Mouse (Mus musculus) hindbrain, embryonic 16.5 days (tissue): ENCODE data around the gene Sh3rf3. TPM values are rescaled to one million over a fixed set of nuclear protein-coding genes. Genes with fewer than 3 reads are reported as not detected.

ENCODE experiments used
- ATAC-seq: fragments of 200-750 bp; cut with Nextera tagmentation; 2 replicates; pipeline ENCODE4 v1.8.0; 2017; ENCODE audit warnings: moderate TSS enrichment, moderate library complexity
- H3K27ac ChIP-seq: fragments of 300-500 bp; sonication (generic); 2 replicates; pipeline ENCODE4 v1.5.1; 2014; ENCODE audit warnings: low read depth, mild to moderate bottlenecking, control low read depth, low read length, moderate library complexity
- H3K27me3 ChIP-seq: fragments of 300-500 bp; sonication (generic); replicated peaks from 2 replicates; pipeline ENCODE4 v1.6.1; 2014; ENCODE audit warnings: low read length; ENCODE audit not compliant: control insufficient read depth, insufficient read depth
- H3K36me3 ChIP-seq: fragments of 300-500 bp; sonication (generic); 2 replicates; pipeline ENCODE4 v1.6.1; 2014; ENCODE audit warnings: mild to moderate bottlenecking, low read length, moderate library complexity, mixed read lengths; ENCODE audit not compliant: control insufficient read depth, insufficient read depth
- H3K4me1 ChIP-seq: fragments of 300-500 bp; sonication (generic); 2 replicates; pipeline ENCODE4 v1.6.1; 2014; ENCODE audit warnings: low read depth, low read length; ENCODE audit not compliant: control insufficient read depth, insufficient read depth
- H3K4me2 ChIP-seq: fragments of 300-500 bp; sonication (generic); 2 replicates; pipeline ENCODE4 v1.6.1; 2014; ENCODE audit warnings: mild to moderate bottlenecking, low read length, control low read depth, moderate library complexity
- H3K4me3 ChIP-seq: fragments of 300-500 bp; sonication (generic); 2 replicates; pipeline ENCODE4 v1.5.1; 2014; ENCODE audit warnings: mild to moderate bottlenecking, low read length, control low read depth, moderate library complexity
- H3K9ac ChIP-seq: fragments of 300-500 bp; sonication (generic); 2 replicates; pipeline ENCODE4 v1.6.1; 2014; ENCODE audit warnings: low read depth, mild to moderate bottlenecking, control low read depth, low read length, moderate library complexity
- H3K9me3 ChIP-seq: fragments of 300-500 bp; sonication (generic); 2 replicates; pipeline ENCODE4 v1.6.1; 2014; ENCODE audit warnings: mild to moderate bottlenecking, low read length, moderate library complexity; ENCODE audit not compliant: control insufficient read depth
- WGBS: fragments of 180-500 bp; shearing (Covaris S2); extraction: QIAGEN DNeasy Blood & Tissue Kit; methylation state at CpG from one replicate; pipeline ENCODE4 v1.1.7; 2014; 5-methylcytosine and 5-hydroxymethylcytosine counted together
- polyA plus RNA-seq: library from polyadenylated mRNA; unstranded; fragments of >200 nt; fragmentation: Nextera tagmentation; extraction: Ambion mirVana; gene quantifications from 2 replicates; pipeline ENCODE4 v1.2.1, GENCODE M21; 2015

Sh3rf3 gene
- 2.5 and 2.7 TPM in 2 replicates for polyA plus RNA-seq

DNA sequence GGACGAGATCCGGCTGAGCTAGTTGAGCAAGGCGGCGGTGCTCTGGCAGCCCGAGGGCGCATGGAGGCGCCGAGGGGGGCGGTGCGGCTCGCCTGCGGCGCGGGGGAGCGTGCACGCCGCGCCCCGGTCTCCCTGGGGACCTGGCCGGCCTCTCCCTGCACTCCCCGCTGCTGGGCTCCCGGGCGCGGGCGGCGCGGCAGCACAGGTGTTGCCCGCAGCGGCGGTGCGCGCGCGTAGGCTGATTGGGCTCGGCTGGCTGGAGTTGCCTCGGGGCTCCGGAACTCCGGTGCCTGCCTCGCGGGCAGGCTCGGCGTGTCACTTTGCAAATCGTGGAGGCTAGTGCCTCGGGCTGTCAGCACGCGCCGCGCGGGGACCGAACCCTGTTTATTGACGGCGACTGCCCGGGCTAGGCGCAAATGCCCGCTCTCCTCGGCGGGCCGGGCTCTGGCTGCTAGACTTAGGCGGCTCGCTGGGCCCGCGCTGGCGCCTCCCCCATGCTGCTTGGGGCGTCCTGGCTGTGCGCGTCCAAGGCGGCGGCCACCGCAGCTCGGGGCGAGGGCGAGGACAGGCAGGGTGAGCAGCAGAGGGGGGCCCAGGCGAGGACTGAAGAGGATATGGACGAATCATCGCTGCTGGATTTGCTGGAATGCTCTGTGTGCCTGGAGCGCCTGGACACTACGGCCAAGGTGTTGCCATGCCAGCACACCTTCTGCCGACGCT is at the start of gene Sh3rf3:
Gene Sh3rf3 (plus strand): TSS at position 279 of the 720 bp plus-strand sequence.
- peak within 1 kb of the TSS; percentile 79 for H3K4me3 ChIP-seq
- WGBS: under 1% methylated on average over 53 of the region's 79 CpGs
- H3K9me3 ChIP-seq: no peaks in the 10 kb centered on the region
- peak within 1 kb of the TSS; percentile 99 for H3K4me2 ChIP-seq
- H3K4me1 ChIP-seq: peaks cover 10% of the 10 kb centered on the region
- peak; percentile 45 for ATAC-seq
- no peaks in the 10 kb centered on the region for H3K36me3 ChIP-seq
- H3K27ac ChIP-seq: peak within 1 kb of the TSS; percentile 57
- H3K9ac ChIP-seq: peak within 1 kb of the TSS; percentile 72
- H3K27me3 ChIP-seq: peaks cover 11% of the 10 kb centered on the region

DNA sequence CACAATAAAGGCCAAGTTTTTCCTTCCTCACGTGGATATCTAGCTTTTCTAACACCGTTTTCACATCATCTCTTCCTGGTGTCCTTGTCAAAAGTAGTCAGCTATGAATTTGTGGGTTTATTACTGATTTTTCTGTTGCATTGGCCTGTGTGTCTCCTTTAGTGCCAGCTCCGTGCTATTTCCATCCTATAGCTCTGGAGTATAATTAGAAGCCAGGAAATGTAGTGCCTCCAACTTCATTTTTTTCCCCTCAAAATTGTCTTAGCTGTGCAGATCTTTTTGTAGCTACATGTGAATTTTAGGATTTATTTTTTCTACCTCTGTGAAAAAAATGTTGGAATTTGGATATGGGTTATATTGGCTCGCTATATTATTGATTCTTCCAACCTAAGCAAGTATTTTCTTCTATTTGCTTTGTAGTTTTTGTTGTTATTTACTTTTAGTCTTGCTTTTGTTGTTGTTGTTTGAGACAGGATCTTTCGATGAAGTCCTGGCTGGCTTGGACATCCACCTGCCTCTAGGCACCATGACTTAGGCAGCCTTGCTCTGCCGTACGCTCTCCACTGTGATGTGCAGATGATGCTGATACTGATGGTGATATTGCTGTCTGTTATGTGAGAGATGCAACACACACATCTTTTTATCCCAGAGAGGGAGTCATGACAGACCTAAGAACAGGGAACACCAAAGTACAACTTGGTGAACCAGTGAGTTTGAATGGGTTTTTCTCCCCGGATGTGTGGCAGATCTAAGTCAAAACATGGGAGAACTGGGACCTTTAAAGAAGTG is 24.5 kb upstream of the Sh3rf3 start:
- ATAC-seq: no peak
- H3K9me3 ChIP-seq: no peaks in the 10 kb centered on the region
- no peak overlapping the region for H3K4me2 ChIP-seq
- H3K27ac ChIP-seq: no peak overlapping the region
- H3K4me3 ChIP-seq: no peak overlapping the region
- no peaks in the 10 kb centered on the region for H3K4me1 ChIP-seq
- H3K36me3 ChIP-seq: no peaks in the 10 kb centered on the region
- H3K27me3 ChIP-seq: no peaks in the 10 kb centered on the region
- WGBS: 91% methylated on average over 8 of the region's 8 CpGs
- no peak overlapping the region for H3K9ac ChIP-seq

GRCm38 (mm10) chr10:58797555-58797954 is 15.6 kb upstream of the Sh3rf3 start:
- Histone ChIP-seq H3K4me3 (no peak overlapping the region), H3K36me3 (no peaks in the 10 kb centered on the region), H3K4me1 (peaks cover 5% of the 10 kb centered on the region), H3K27me3 (no peaks in the 10 kb centered on the region; the same call in 1 of the 2 replicates), H3K9ac (no peak overlapping the region), H3K9me3 (no peaks in the 10 kb centered on the region), H3K4me2 (no peak overlapping the region), H3K27ac (no peak overlapping the region)
- WGBS: 92% methylated on average over 8 of the region's 8 CpGs
- no peak for ATAC-seq

DNA sequence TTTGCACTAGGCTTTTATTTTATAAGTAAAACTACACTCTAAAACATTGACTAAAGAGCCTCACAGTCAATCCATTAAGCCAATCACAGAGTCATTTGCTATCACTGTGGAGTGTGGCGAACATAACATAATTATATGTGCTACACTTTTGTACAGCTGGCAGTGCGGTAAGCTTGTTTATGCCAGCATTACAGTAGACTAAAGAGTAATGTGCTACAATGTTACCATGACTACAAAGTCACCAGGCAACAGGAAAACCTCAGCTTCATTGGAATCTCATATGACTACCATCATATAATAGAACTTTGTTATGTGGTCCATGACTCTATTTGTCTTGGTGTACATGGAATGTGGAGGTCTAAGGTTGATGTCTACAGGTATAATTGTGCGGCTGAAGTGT is 15.0 kb upstream of the Sh3rf3 start:
- H3K9ac ChIP-seq: no peak overlapping the region
- H3K27ac ChIP-seq: no peak overlapping the region
- no peak overlapping the region for H3K4me2 ChIP-seq
- peak; percentile 74 for ATAC-seq
- no peaks in the 10 kb centered on the region; the same call in 1 of the 2 replicates for H3K27me3 ChIP-seq
- no peaks in the 10 kb centered on the region for H3K36me3 ChIP-seq
- no peak overlapping the region for H3K4me3 ChIP-seq
- 64% methylated on average over 3 of the region's 3 CpGs for WGBS
- no peaks in the 10 kb centered on the region for H3K9me3 ChIP-seq
- H3K4me1 ChIP-seq: peaks cover 5% of the 10 kb centered on the region

GRCm38 (mm10) chr10:58800996-58801433 is 12.1 kb upstream of the Sh3rf3 start:
- Histone ChIP-seq H3K4me2 (peak overlapping the region; percentile 3), H3K9me3 (no peaks in the 10 kb centered on the region), H3K9ac (no peak overlapping the region), H3K27ac (no peak overlapping the region), H3K36me3 (no peaks in the 10 kb centered on the region), H3K4me1 (peaks cover 5% of the 10 kb centered on the region), H3K27me3 (no peaks in the 10 kb centered on the region; the same call in 1 of the 2 replicates), H3K4me3 (no peak overlapping the region)
- WGBS: 43% methylated on average over 21 of the region's 21 CpGs
- ATAC-seq: no peak

DNA sequence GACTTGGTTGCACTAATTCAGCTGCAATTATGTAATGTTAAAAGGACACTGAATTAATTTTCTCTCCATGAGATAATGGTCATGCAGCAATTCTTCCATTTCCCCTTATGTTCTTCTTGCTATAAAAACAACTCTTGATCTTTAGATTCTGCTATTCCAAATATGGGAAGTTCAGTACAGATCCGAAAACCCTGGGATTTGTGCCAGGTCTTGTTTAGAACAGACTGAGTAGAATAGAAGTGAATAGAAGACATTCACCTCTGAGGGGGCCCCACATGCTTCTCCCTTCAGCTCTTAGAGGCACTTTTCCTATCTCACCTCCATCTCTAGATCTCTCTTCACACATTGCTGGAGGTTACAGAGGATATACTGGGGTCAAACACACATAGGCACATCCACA is 10.8 kb upstream of the Sh3rf3 start:
- no peak overlapping the region for H3K4me3 ChIP-seq
- H3K9ac ChIP-seq: no peak overlapping the region
- H3K36me3 ChIP-seq: no peaks in the 10 kb centered on the region
- ATAC-seq: no peak
- H3K9me3 ChIP-seq: no peaks in the 10 kb centered on the region
- H3K27me3 ChIP-seq: no peaks in the 10 kb centered on the region
- no peak overlapping the region for H3K27ac ChIP-seq
- no peak overlapping the region for H3K4me2 ChIP-seq
- H3K4me1 ChIP-seq: peaks cover 5% of the 10 kb centered on the region
- 76% methylated on average over 1 of the region's 1 CpGs for WGBS

- Histone ChIP-seq H3K9me3 (no peaks in the 10 kb centered on the region), H3K27ac (no peak overlapping the region), H3K36me3 (no peaks in the 10 kb centered on the region), H3K4me1 (no peaks in the 10 kb centered on the region), H3K4me2 (no peak overlapping the region), H3K4me3 (no peak overlapping the region), H3K27me3 (peaks cover 6% of the 10 kb centered on the region), H3K9ac (no peak overlapping the region)
- WGBS: 77% methylated on average over 3 of the region's 3 CpGs
- ATAC-seq: no peak
These were observed 5.2 kb upstream of the Sh3rf3 start for GRCm38 (mm10) chr10:58807956-58808355.

DNA sequence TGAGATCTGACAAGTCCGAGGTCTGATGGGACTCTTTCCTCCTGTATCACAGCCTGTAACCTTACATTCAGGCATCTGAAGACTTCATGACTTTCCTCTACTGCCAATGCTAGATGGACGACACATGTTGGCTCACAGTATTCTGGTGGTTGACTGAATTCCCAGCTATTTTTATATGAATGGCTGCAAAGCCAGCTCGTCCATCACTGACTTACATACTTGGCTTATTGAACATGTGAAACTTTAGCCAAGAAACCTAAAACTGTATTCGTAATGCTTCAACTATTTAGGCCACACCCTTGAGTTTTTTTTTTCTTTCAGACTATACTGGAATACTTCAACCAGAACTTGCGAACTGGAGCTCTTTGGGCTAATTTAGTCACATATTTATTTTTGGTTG is 3.0 kb upstream of the Sh3rf3 start:
- no peak overlapping the region for H3K4me2 ChIP-seq
- no peak for ATAC-seq
- no peak overlapping the region for H3K27ac ChIP-seq
- H3K36me3 ChIP-seq: no peaks in the 10 kb centered on the region
- H3K4me3 ChIP-seq: no peak overlapping the region
- 85% methylated on average over 5 of the region's 5 CpGs for WGBS
- peaks cover 11% of the 10 kb centered on the region for H3K27me3 ChIP-seq
- no peaks in the 10 kb centered on the region for H3K9me3 ChIP-seq
- H3K9ac ChIP-seq: no peak overlapping the region
- peaks cover 10% of the 10 kb centered on the region for H3K4me1 ChIP-seq
